Mouse (Mus musculus) small intestine, adult 2 months (tissue): ENCODE results near the gene Stat1.

Experiments
- CTCF ChIP-seq: fragments of 200-500 bp; IDR thresholded peaks from 2 replicates; pipeline ENCODE4 v1.5.1; 2012; ENCODE audit warnings: low read depth, mild to moderate bottlenecking, control low read depth, inconsistent platforms, low read length, moderate library complexity, mixed read lengths; ENCODE audit not compliant: insufficient replicate concordance, insufficient read length; ENCODE audit errors: extremely low read depth
- POLR2A ChIP-seq: fragments of 200-500 bp; IDR thresholded peaks from 2 replicates; pipeline ENCODE4 v1.6.1; 2012; ENCODE audit warnings: low read depth, mild to moderate bottlenecking, control low read depth, inconsistent platforms, low read length, moderate library complexity

- TF ChIP-seq CTCF (no peak), POLR2A (no peak)
Measured at GRCm38 (mm10) chr1:52152369-52152768, 33.1 kb downstream of the Stat1 start.
